Mouse (Mus musculus) stomach, embryonic 16.5 days (tissue): Measurements from ENCODE around the gene Gm47959. TPM values are rescaled to one million over a fixed set of nuclear protein-coding genes. Genes with fewer than 3 reads are reported as not detected.

Experiments used
- ATAC-seq: fragments of 200-750 bp; cut with Nextera tagmentation; 2 replicates; pipeline ENCODE4 v1.8.0; 2017; ENCODE audit warnings: moderate number of reproducible peaks, moderate TSS enrichment; ENCODE audit not compliant: insufficient read depth, low FRiP score
- H3K27ac ChIP-seq: fragments of 300-500 bp; sonication (generic); 2 replicates; pipeline ENCODE4 v1.5.1; 2014; ENCODE audit warnings: low read length
- H3K27me3 ChIP-seq: fragments of 300-500 bp; sonication (generic); 2 replicates; pipeline ENCODE4 v1.6.1; 2014; ENCODE audit warnings: low read length, control low read depth, mixed read lengths; ENCODE audit not compliant: control insufficient read depth, insufficient read depth
- H3K36me3 ChIP-seq: fragments of 300-500 bp; sonication (generic); 2 replicates; pipeline ENCODE4 v1.6.1; 2014; ENCODE audit warnings: low read length; ENCODE audit not compliant: control insufficient read depth, insufficient read depth
- H3K4me1 ChIP-seq: fragments of 300-500 bp; sonication (generic); 2 replicates; pipeline ENCODE4 v1.6.1; 2014; ENCODE audit warnings: low read length, control low read depth, mixed read lengths; ENCODE audit not compliant: control insufficient read depth, insufficient read depth
- H3K4me2 ChIP-seq: fragments of 300-500 bp; sonication (generic); 2 replicates; pipeline ENCODE4 v1.6.1; 2014; ENCODE audit warnings: low read depth, low read length, mixed read lengths
- H3K4me3 ChIP-seq: fragments of 300-500 bp; sonication (generic); replicated peaks from 2 replicates; pipeline ENCODE4 v1.5.1; 2014; ENCODE audit warnings: mild to moderate bottlenecking, low read length
- H3K9ac ChIP-seq: fragments of 300-500 bp; sonication (generic); 2 replicates; pipeline ENCODE4 v1.6.1; 2014; ENCODE audit warnings: low read length
- H3K9me3 ChIP-seq: fragments of 300-500 bp; sonication (generic); replicated peaks from 2 replicates; pipeline ENCODE4 v1.6.1; 2016; ENCODE audit warnings: low read length, control low read depth; ENCODE audit not compliant: control insufficient read depth
- WGBS: fragments of 180-500 bp; shearing (Covaris S2); extraction: QIAGEN DNeasy Blood & Tissue Kit; methylation state at CpG from one replicate; pipeline ENCODE4 v1.1.7; 2014; 5-methylcytosine and 5-hydroxymethylcytosine counted together
- polyA plus RNA-seq: library from polyadenylated mRNA; unstranded; fragments of >200 nt; fragmentation: Nextera tagmentation; extraction: Ambion mirVana; gene quantifications from 2 replicates; pipeline ENCODE4 v1.2.1, GENCODE M21; 2015

The Gm47959 gene
- polyA plus RNA-seq, 1 experiment from 2014 or later = not detected

DNA sequence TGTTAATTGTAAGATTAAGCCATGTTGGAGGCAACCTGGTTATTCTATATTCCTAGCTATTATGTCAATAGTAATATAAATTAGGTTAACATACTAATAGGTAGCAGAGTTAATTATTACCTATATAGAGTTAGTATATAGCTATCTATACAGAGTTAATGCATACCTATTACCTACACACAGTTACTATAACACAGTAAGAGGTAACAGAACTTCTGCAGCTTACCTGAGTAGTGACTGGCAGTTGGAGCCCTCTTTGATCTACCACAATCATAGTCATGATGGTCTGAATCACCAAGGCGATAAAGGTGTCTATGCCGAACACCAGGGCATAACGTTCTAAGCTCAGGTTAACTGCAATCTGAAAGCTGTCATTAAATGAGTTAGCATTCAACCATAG lies 14.1 kb downstream of the Gm47959 start:
- Histone ChIP-seq H3K9ac (no peak overlapping the region), H3K27ac (no peak overlapping the region), H3K4me1 (no peaks in the 10 kb centered on the region), H3K4me3 (no peak overlapping the region), H3K4me2 (no peak overlapping the region), H3K27me3 (no peaks in the 10 kb centered on the region), H3K36me3 (no peaks in the 10 kb centered on the region), H3K9me3 (no peaks in the 10 kb centered on the region)
- WGBS = 79% methylated on average over 3 of the region's 3 CpGs
- no peak for ATAC-seq

DNA sequence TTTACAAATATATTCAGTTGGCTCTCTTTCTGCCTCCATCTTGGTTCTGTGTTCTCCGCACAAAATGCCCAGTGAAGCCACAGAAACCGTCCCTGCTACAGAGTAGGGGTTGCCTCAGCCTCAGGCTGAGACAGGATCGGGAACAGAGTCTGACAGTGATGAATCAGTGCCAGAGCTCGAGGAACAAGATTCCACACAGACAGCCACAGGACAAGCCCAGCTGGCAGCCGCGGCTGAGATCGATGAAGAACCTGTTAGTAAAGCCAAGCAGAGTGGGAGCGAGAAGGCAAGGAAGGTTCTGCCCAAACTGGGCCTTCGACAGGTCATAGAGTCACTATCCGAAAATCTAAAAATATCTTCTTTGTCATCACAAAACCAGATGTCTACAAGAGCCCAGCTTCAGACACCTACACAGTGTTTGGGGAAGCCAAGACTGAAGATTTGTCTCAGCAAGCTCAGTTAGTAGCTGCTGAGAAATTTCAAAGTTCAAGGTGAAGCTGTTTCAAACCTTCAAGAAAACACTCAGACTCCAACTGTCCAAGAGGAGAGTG lies 15.1 kb downstream of the Gm47959 start:
- no peak overlapping the region for H3K4me2 ChIP-seq
- 54% methylated on average over 10 of the region's 10 CpGs for WGBS
- no peaks in the 10 kb centered on the region for H3K9me3 ChIP-seq
- no peaks in the 10 kb centered on the region for H3K4me1 ChIP-seq
- no peak overlapping the region for H3K27ac ChIP-seq
- no peak for ATAC-seq
- H3K27me3 ChIP-seq = no peaks in the 10 kb centered on the region
- H3K4me3 ChIP-seq = no peak overlapping the region
- H3K36me3 ChIP-seq = no peaks in the 10 kb centered on the region
- H3K9ac ChIP-seq = no peak overlapping the region

DNA sequence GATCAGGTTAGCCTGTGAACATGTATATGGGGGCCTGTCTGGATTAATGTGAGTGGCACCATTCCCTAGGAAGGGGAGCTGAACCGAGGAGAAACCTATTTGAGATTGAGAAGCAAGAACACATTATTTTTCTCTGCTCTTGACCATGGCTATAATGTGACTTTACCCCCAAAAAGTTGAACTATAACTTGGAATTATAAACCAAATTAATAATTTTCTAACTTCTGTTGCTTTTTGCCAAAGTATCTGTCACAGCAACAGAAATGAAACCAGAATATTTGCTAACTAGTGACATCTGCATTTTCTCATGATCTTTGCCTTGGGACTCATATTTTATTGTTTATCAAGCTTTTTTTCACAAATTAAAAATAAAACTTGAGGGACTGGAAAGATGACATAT lies 16.2 kb downstream of the Gm47959 start:
- no peak overlapping the region for H3K27ac ChIP-seq
- WGBS = 67% methylated on average over 1 of the region's 1 CpGs
- H3K4me2 ChIP-seq = no peak overlapping the region
- ATAC-seq = no peak
- H3K9ac ChIP-seq = no peak overlapping the region
- no peaks in the 10 kb centered on the region for H3K27me3 ChIP-seq
- H3K4me3 ChIP-seq = no peak overlapping the region
- no peaks in the 10 kb centered on the region for H3K9me3 ChIP-seq
- H3K36me3 ChIP-seq = no peaks in the 10 kb centered on the region
- no peaks in the 10 kb centered on the region for H3K4me1 ChIP-seq

DNA sequence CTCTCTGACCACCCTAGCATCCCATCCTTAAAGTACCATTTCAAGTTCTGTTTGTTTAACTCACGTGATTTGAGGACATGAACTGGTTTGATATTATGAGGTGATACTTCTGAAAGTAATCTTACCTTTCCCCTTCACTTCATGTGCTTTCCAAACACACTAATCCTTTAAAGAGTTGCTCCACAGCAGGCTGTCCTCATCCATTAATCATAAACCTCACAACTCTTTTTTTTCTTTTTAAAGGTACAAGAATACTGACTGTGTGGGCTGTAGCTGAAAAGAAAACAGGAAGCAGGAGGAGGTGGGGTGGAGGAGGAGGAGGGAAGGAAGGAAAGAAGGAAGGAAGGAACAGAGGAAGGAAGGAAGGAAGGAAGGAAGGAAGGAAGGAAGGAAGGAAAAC lies 31.6 kb downstream of the Gm47959 start:
- WGBS = 19% methylated on average over 1 of the region's 1 CpGs

DNA sequence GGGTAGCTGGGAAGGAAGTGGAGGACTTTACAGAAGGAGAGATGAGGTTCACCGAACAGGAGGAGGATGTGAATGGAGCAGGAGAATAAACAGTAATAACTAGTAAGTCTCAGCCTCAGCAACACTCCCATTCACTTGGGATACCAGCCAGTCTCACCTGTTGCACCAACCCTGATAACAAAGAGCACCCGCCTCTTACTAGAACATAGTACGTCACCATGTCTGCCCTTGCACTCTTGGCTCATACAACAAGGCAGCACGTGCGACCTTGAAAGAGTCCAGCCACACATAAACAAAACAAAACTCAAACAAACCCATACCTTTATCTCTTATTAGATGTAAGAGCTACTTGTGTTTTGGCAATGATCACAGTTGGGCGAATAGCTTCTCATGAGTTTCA lies 32.2 kb downstream of the Gm47959 start:
- WGBS = 75% methylated on average over 6 of the region's 6 CpGs
- Histone ChIP-seq H3K4me3 (no peak overlapping the region), H3K9ac (no peak overlapping the region), H3K27me3 (no peaks in the 10 kb centered on the region), H3K4me2 (no peak overlapping the region), H3K27ac (no peak overlapping the region), H3K4me1 (no peaks in the 10 kb centered on the region), H3K36me3 (no peaks in the 10 kb centered on the region), H3K9me3 (no peaks in the 10 kb centered on the region)
- ATAC-seq = no peak

More for the DNA sequence above, 31.6 kb downstream of the Gm47959 start:
- H3K4me3 ChIP-seq = no peak overlapping the region
- no peaks in the 10 kb centered on the region for H3K9me3 ChIP-seq
- no peaks in the 10 kb centered on the region for H3K36me3 ChIP-seq
- H3K27ac ChIP-seq = no peak overlapping the region
- no peak for ATAC-seq
- H3K4me2 ChIP-seq = no peak overlapping the region
- no peak overlapping the region for H3K9ac ChIP-seq
- no peaks in the 10 kb centered on the region for H3K27me3 ChIP-seq
- no peaks in the 10 kb centered on the region for H3K4me1 ChIP-seq

DNA sequence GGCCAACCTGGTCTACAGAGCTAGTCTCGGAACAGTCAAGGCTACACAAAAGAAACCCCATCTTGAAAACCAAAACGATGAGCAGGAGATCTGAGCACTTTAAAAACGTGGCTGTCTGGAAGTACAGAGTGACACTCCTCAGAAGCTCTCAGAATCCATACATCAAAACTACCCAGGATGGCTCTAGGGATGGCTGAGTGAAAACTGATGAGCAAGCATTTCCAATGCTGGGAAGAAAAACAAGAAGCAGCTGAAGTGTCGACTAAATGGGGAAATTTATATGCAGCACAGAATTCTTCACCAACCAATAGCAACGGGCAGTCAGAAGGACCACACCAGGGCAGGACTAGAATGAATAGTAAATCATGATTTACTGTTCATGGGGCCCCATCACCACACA lies 34.2 kb downstream of the Gm47959 start:
- H3K9me3 ChIP-seq = no peaks in the 10 kb centered on the region
- peaks cover 9% of the 10 kb centered on the region for H3K4me1 ChIP-seq
- WGBS = 68% methylated on average over 5 of the region's 5 CpGs
- no peak overlapping the region for H3K27ac ChIP-seq
- ATAC-seq = no peak
- no peak overlapping the region for H3K9ac ChIP-seq
- H3K36me3 ChIP-seq = no peaks in the 10 kb centered on the region
- H3K4me2 ChIP-seq = no peak overlapping the region
- H3K27me3 ChIP-seq = no peaks in the 10 kb centered on the region
- no peak overlapping the region for H3K4me3 ChIP-seq

DNA sequence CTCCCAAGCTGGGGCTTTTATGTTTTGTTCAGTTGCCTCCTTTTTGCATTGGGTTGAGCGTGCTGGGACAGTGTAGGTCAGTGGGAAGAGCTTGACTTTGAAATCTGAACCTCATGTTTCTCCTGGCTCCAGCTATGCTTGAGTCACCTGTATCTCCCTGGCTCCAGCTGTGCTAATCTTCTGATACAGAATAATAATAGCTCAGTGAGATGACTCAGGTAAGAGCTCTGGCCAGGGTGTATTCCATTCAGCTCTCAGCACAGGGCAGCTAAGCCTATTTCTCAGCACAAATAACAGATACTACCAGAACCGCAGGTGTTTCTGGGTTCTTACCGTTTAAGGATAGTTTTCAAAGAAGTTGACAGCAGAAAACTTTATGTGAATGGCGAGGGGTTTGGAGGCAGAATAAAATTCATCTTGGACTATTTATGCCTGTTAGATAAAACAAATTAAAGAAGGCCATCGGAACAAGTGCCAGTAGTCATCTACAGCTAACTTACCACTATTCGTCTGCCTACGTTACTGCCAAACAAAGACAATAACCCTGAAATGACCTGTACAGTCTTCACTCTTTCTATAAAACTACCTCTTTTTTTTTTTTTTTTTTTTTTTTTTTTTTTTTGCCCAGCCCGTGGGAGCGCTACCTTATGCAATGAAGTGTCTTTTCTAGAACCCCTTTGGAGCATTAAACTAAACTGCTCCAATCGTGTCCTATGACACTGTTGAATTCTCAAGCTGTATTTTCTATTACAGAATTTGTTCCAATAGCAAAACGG lies 36.7 kb downstream of the Gm47959 start:
- 71% methylated on average over 11 of the region's 11 CpGs for WGBS

DNA sequence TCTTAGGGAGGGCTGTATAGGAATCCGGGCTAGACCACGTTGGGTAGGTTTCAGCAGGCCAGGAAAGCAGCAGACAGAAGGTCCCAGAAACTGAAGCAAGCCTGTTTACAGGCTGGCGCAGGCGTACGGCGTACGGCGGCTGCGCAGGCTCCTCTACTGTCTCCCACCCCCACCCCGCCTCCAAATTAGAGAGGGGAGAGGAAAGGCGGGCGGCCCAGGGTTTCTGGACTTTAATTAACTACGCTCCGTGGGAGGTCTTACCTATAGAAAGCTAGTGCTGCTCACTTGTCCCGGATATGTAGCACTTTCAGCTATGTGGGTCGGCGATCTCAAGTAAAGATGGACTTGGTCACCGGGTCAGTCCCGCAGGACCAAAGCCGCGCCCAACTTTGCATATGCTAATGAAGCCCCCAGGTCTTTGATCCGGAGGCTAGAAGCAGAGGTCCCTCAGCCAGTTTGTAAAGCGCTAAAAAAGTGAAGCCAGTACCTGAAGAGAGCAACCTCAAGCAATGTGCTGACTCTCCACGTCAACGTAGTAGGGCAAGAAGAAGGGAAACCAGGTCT lies 37.8 kb downstream of the Gm47959 start, which contains the start of gene Slc19a3:
TSS of gene Slc19a3 (minus strand) at position 340 of the 564 bp plus-strand sequence.
- Histone ChIP-seq H3K4me1 (peaks cover 9% of the 10 kb centered on the region), H3K36me3 (no peaks in the 10 kb centered on the region), H3K27ac (peak within 1 kb of the TSS; percentile 51; the same call in 1 of the 2 replicates), H3K4me3 (peak within 1 kb of the TSS; percentile 55), H3K9ac (peak within 1 kb of the TSS; percentile 69), H3K27me3 (no peaks in the 10 kb centered on the region), H3K4me2 (peak within 1 kb of the TSS; percentile 69), H3K9me3 (no peaks in the 10 kb centered on the region)
- ATAC-seq = peak; percentile 87
- WGBS = 2% methylated on average over 25 of the region's 25 CpGs

More for the DNA sequence above, 36.7 kb downstream of the Gm47959 start:
- Histone ChIP-seq H3K9ac (no peak overlapping the region), H3K4me2 (0 out of 2 replicates have a peak overlapping the region, but pooled peaks have one; percentile 69), H3K9me3 (no peaks in the 10 kb centered on the region), H3K4me3 (no peak overlapping the region), H3K4me1 (peaks cover 9% of the 10 kb centered on the region), H3K36me3 (no peaks in the 10 kb centered on the region), H3K27ac (no peak overlapping the region), H3K27me3 (no peaks in the 10 kb centered on the region)
- ATAC-seq = no peak

DNA sequence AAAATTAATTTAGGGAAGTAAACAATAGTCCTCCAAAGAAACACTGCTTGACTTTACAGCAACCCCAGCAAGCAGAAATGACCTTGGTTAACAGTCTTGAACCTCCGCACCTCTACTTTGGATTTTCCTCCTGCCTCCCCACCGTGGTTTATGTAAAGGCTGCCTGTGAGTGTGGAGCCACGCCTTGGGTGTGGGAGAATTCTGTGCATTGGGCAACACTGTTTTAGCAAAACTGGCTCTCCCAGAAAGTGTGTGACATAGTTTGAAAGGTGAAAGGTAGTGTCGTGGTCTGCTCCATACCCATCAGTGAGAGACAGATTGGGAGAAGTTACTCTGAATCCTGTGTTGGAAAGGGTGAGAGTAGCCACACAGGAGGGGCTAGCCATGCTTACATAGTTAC lies 38.7 kb downstream of the Gm47959 start:
- ATAC-seq = peak; percentile 58; the same call in 1 of the 2 replicates
- 57% methylated on average over 4 of the region's 4 CpGs for WGBS
- Histone ChIP-seq H3K4me3 (no peak overlapping the region), H3K9me3 (no peaks in the 10 kb centered on the region), H3K4me1 (peaks cover 9% of the 10 kb centered on the region), H3K4me2 (no peak overlapping the region), H3K27ac (no peak overlapping the region), H3K27me3 (no peaks in the 10 kb centered on the region), H3K9ac (no peak overlapping the region), H3K36me3 (no peaks in the 10 kb centered on the region)
